Mouse (Mus musculus) NIH3T3 (cell line): Measurements from ENCODE around the gene Igf1.
A peak's percentile ranks its signal among the peaks of the same experiment; 100 is the strongest.

Source experiments
- DNase-seq: peaks from one replicate; pipeline ENCODE4 v3.0.0-alpha.2; 2012; ENCODE audit warnings: low read depth

Igf1 gene

GRCm38 (mm10) chr10:87860181-87861103, 2.4 kb downstream of the Igf1 start:
- peak; percentile 59 for DNase-seq

- DNase-seq: no peak
These were observed 3.0 kb downstream of the Igf1 start for GRCm38 (mm10) chr10:87861104-87861455.

- peak; percentile 64 for DNase-seq
These were observed 4.8 kb downstream of the Igf1 start for GRCm38 (mm10) chr10:87862899-87863298.

GRCm38 (mm10) chr10:87863326-87863725, 5.3 kb downstream of the Igf1 start:
- no peak for DNase-seq

- DNase-seq: no peak
These were observed 7.6 kb downstream of the Igf1 start for GRCm38 (mm10) chr10:87865712-87866111.

GRCm38 (mm10) chr10:87866448-87866847, 8.4 kb downstream of the Igf1 start:
- DNase-seq: no peak

GRCm38 (mm10) chr10:87867217-87867616, 9.2 kb downstream of the Igf1 start:
- no peak for DNase-seq

- no peak for DNase-seq
These were observed 9.6 kb downstream of the Igf1 start for GRCm38 (mm10) chr10:87867631-87868030.

GRCm38 (mm10) chr10:87868349-87869053, 10.4 kb downstream of the Igf1 start:
- no peak for DNase-seq

GRCm38 (mm10) chr10:87869151-87869550, 11.1 kb downstream of the Igf1 start:
- DNase-seq: no peak

GRCm38 (mm10) chr10:87869691-87870090, 11.6 kb downstream of the Igf1 start:
- no peak for DNase-seq

- peak; percentile 34 for DNase-seq
These were observed 14.0 kb downstream of the Igf1 start for GRCm38 (mm10) chr10:87871863-87872647.

GRCm38 (mm10) chr10:87872854-87873253, 14.8 kb downstream of the Igf1 start:
- no peak for DNase-seq

- no peak for DNase-seq
These were observed 15.5 kb downstream of the Igf1 start for GRCm38 (mm10) chr10:87873516-87873915.

- DNase-seq: peak; percentile 83
These were observed 22.2 kb downstream of the Igf1 start for GRCm38 (mm10) chr10:87880071-87880785.

- DNase-seq: no peak
These were observed 27.4 kb downstream of the Igf1 start for GRCm38 (mm10) chr10:87885326-87886040.

- no peak for DNase-seq
These were observed 31.8 kb downstream of the Igf1 start for GRCm38 (mm10) chr10:87889850-87890249.

GRCm38 (mm10) chr10:87892256-87892655, 34.2 kb downstream of the Igf1 start:
- DNase-seq: no peak

- no peak for DNase-seq
These were observed 35.2 kb downstream of the Igf1 start for GRCm38 (mm10) chr10:87893272-87893671.

GRCm38 (mm10) chr10:87894461-87895120, 36.5 kb downstream of the Igf1 start:
- DNase-seq: no peak

- DNase-seq: no peak
These were observed 37.3 kb downstream of the Igf1 start for GRCm38 (mm10) chr10:87895351-87895750.
